Mouse (Mus musculus): ENCODE measurements around the gene Pam16.
A peak's percentile ranks its signal among the peaks of the same experiment; 100 is the strongest.

The Pam16 gene

DNA sequence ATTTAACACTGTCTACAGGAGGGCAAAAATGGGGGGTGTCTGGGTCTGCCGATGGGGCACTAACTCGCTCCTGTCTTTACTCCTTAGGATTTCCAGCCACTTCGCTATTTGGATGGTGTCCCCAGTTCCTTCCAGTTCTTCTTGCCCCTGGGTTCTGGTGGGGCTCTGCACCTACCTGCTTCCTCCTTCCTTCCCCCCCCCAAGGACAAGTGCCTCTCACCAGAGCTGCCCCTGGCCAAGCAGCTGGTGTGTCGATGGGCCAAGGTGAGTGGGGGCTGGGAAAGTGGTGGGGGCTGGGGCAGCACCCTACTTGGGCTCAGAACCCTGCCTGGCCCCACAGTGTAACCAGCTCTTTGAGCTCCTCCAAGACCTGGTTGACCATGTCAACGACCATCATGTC, 13.6 kb downstream of the Pam16 start:
- no peak for DNase-seq (ENCODE audit: low spot score in 2 of 2)

DNA sequence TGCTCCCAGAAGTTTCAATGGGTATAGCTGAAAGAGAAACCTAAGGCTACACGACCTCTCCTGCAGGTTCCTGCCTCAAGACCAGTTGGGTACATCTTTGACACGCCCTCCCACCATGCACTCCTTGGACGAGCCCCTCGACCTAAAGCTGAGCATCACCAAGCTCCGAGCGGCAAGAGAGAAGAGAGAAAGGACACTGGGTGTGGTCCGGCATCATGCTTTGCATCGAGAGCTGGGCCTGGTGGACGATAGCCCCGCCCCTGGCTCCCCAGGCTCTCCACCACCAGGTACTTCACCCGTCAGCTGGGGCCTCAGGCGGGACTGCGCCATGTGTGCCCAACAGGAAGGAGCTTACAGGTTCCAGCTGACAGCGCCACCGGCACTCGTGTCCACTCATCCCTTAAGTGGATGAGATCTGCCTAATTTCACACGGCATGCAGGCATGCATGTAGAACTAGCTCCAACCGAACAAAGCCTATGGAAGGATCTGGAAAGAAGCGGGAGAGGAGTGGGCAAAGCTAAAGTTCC, 16.2 kb downstream of the Pam16 start:
- DNase-seq (ENCODE audit: low spot score in 2 of 2), result no peak

DNA sequence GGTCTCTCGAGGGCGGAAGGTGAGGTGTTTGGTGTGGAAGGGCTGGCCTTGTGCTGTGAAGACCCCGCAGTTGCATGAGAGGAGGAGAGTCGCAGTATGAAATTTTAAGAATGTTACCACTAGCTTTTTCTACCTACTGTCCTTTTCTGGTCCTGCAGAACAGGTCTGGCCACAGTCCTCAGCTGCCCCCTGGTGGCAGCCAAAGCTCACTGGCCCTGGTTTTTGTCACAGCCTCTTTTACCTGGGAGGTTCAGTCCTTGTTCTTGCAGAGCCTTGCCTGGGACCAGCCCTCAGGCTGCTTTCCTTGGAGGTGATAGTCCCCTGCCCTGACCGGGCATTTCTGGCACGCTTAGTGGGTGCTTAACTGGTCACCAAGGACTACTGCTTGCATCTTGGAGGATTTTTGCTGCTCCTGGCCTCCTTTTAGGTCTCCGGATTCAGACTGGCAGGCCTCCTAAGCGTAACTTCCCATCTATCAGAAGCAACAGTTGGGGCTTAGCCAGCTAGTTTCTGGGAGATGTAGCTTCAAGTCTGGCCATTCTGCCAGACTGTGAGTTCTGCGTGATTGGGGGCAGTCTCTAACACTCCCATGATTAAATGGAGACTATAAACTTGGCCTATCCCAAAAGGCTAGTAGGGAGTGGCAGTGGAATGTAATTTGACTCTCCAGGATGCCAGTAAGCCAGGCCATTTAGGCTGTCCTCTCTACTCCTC, 16.8 kb downstream of the Pam16 start:
- peak; percentile 80 to 90 for DNase-seq (ENCODE audit: low spot score in 2 of 2)

DNA sequence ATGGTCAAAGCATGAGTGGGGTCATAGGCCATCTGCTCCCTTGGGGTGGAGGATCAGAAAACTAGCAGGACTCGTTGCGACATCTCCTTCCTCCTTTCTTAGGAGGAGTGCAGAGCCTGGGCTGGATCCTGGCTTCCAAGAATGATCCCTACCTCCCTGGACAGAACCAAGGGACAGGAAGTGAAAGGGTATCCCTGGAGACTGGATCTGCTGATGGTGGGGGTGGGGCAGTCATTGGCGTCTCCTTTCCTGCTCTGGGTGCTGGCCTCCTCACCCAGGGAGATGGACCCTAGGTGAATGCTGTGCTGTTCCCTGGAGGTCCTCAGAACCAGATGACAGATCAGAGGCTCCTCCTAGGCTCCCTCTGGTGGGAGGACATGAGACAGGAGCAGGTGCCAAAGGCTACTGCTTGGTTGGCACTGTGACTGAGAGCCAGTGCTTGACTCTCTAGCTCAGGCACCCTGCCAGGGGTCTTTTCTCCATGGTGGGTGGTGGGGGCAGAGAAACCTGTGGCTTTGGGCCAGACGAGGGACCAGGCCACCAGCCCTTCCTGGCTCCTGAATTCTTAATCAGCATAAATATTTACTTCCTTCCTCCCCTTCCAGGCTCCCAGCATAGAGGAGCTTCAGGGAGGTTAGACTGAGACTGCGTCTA, 18.2 kb downstream of the Pam16 start:
- DNase-seq (ENCODE audit: low spot score in 2 of 2), result peak in 1 of 2 experiments; percentile 41

DNA sequence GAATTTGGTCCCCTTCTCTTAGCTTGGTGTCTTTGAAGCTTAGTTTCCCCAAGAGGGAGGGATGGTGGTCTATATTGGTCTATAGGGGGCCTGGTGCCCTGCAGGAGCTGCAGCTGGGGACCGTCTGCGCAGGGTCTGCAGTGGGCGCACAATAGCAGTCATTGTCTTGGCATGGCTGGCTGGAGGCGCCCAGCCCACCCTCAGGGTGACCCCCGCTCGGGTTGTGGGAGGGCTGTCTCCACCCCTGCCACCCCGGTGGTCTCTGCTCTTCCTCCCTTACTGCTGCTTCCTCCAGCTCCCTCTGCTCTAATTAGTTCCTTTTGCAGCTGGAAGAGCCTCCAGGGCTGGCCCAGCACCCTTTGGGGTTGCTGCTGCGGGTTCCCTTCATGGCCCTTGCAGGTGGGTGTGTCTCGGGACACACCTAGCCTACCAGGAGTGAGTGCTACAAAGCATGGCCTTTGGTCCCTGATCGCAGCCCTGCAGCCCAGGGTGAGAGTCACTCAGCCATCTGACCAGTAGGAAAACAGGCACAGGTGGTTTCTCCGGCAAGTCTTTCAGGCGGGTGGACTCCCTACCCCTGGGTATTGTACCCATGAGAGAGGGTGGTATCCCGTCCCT, 19.2 kb downstream of the Pam16 start:
- no peak for DNase-seq (ENCODE audit: low spot score in 2 of 2)

DNA sequence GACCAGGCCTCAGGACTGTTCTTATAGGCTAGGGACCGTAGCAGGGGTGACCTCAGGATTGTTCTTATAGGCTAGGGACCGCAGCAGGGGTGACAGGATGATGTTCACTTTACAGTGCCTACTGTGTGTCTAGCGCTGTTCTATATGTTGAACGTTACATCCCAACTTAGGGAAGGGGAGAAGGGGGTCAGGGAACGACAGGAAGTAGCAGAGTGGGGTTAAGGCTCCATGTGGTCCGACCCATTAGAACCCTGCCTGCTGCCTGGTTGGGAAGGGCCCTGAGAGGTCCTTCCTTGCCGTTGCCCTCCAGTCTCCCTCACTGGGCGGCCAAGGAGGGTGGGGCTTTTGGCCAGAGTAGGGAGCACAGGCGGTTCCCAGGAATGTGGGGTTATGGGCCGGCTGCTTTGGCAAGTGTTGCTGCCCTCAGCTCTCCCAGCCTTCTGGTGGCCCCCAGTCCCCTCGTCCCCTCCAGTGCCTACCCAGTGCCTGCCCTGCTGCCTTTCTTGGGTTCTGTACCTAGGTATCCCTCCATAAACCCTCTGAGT, 20.4 kb downstream of the Pam16 start:
- no peak for DNase-seq (ENCODE audit: low spot score in 2 of 2)

DNA sequence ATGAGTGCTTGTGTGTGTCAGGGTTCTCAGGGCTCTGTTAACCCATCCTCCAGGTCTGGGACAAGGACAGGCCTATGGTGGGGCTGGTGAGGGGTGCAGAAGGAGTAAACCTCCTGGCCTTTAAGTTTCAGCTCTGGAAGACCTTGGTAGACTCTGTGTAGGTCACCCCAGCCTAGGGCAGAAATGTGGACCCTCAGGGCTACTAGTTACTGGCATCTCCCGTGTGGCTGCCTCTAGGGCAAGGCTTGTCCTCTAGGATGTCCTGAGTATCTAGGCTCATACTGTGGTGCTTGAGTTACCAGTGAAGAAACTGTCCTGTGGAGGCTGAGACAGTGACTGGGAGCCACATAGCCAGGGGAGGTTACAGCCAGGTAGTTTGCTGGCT, 21.3 kb downstream of the Pam16 start:
- DNase-seq (ENCODE audit: low spot score in 2 of 2), result no peak

DNA sequence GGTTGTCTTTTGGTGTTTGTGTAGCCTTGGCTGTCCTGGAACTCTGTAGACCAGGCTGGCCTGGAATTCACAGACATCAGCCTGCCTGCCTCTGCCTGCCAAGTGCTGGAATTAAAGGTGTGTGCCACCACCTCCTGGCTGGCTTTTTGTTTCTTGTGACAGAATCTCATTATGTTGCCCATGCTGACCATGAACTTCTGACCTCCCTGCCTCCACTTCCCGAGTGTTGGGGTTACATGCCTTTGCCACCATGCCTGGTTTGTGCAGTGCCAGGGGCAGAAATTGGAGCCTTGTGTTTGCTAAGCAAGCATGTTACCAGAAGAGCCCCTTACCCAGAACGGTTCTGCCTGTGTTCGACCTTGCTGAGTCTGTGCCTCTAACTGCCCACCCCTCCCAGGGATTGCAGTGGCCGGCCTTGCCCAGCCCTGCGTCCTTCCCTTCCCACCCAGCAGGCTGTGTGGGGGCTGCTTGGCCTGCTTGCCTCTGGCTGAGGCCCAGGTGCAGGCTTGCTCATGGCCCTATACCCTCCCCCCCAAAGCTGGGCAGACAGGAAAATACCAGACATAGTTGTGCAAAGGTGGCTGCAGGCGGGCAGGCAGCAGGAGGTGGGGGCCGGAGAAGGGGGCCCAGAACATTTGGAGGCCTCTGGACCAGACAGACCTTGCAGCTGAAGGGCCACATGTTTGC, 21.9 kb downstream of the Pam16 start:
- no peak for DNase-seq (ENCODE audit: low spot score in 2 of 2)

DNA sequence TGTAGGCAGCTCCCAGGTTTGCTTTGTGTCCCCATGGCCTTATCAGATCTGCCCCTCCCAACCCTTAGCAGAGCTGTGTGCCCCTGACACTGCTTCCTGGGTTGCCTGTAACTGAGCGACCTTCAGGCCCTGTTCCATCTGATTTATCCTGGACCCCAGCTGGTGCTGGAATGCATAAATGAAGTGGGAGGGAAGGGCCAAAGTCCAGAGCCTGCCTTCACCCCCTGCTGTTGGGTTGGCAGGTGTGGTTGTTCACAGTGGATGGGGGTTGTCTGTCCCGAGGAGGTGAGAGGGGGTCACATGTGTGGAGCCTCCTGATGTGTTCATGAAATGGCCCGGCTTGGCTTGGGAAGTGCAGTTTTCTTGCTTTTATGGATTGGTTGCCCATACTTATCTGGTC, 22.6 kb downstream of the Pam16 start:
- DNase-seq (ENCODE audit: low spot score in 2 of 2), result no peak

DNA sequence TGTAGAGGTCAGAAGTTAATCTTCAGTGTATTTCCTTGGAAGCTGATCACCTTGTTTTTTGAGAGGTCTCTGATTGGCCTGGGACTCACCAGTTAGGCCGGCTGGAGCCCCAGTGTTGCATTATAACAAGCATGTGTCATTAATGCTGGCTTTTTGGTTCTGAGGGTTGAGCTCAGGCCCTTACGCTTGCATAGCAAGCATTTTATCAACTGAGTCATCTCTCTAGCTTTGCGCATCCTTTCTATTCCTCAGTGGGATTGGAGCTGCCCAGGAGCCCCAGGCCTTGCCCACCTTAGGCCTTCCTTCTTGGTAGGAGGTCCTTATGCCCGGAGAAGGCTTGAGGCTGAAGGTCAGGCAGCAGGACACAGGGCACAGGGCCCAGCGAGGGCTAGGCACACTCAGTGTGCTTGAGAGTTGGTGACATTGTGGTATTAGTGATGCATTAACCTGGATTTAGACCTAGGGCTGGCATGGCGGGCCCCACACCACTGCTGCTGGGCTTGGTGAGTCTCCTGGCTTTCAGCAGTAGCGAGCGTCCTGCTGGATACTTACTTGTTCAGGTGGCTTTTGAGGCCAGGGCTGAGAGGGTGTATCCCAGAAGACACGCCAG, 24.0 kb downstream of the Pam16 start:
- DNase-seq (ENCODE audit: low spot score in 2 of 2), result no peak

DNA sequence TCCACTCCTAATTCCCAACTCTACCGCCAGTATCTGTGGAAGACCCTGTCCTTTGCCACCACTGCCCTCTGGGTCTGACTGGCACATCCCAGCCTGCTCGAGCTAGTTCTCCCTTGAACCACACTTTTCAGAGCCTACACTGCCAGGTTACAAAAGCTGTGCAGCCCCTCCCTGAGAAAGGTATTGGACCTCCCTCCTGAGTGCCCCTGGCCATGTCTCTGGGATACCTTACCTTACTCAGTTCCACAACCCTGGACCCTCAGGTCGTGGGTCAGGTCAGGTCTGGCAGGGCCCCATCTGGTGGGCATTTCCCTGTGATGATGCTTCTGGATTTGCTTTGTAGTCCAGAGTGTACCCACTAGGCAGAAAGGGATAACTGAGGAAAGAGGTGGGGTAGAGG, 25.2 kb downstream of the Pam16 start:
- DNase-seq (ENCODE audit: low spot score in 2 of 2), result no peak

DNA sequence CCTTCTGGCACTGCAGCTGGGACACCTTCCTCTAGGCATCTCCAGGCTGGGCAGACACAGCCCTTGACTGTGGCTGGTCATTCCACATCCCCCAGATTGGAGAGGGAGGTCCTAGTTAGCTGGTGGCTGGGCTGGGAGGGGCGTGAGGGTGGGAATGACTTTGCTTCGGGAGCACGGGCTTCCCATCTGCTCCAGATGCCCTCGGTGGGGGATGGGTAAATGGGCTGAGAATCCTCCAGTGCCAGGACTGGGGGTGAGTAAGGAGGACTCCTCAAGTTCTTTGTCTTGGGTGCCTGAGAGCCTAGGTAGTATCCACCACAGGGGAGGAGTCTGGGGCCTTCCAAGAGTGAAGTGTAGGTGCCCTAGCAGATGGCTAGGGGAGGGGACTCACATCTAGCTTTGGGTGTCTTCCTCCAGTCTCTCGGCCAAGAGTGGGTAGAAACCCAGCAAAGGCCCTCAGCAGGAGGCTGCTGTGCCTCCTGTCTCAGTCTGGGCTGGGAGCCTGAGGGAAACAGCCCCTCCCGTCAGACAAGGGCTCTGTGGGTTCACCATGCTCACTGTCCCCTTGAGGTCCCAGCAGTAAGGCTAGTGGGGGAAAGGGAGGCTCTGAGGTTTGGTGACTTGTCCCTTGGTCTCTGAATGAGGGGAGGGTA, 25.8 kb downstream of the Pam16 start:
- DNase-seq (ENCODE audit: low spot score in 2 of 2), result no peak

DNA sequence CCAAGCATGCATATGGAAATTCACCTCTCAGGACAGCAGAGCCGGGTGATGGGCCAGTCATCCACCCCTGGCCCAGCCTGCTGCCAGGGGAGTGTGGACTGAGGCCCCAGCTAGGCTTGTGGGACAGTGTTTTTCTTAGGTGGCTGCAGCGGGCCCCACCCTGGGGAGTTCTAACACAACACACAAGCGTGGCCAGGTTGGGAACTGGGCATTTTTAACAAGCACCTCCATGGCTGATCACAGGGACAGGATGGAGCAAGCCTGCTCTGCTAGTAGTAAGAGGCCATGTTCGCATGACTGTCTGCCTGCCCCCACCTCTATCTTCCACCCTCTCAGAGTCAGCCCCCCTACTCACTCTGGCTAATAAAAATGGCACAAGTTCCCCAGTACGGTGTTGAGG, 26.7 kb downstream of the Pam16 start:
- DNase-seq (ENCODE audit: low spot score in 2 of 2), result no peak

DNA sequence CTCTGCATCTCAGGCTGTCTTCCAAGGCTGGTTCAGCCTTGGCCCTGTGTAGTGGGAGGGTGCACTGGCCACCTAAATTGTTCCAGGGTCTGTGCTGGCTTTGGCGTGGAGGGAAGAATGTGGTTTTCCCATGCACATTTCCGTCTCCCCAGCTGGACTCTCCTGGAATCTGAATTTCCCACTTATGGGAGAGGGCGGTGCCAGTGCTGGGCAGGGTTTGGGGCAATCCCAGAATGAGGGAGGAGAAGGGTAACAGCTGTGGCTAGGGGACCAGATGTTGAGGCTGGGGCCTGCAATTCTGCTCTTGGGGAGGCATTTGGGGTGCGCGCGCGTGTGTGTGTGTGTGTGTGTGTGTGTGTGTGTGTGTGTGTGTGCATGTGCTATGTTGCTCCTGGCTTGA, 27.5 kb downstream of the Pam16 start:
- DNase-seq (ENCODE audit: low spot score in 2 of 2), result no peak

DNA sequence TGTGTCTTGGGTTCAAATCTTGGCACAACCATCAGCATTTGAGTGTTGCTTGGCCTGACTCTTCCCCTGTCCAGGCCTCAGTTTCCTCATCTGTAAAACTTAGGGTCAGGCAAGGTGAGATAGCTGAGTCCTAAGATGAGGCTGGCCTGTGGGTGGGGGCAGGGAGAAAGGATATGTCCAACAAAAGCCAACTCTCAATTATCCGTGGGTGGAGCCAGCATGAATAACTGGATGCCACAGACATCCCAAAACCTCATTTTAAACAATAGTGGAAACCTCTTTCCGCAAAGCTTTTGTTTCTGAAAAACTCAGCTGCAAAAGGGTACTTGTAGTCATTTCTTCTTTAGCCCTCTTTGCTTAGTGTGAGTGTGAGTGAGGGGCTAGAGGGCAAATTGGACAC, 28.0 kb downstream of the Pam16 start:
- DNase-seq (ENCODE audit: low spot score in 2 of 2), result no peak

DNA sequence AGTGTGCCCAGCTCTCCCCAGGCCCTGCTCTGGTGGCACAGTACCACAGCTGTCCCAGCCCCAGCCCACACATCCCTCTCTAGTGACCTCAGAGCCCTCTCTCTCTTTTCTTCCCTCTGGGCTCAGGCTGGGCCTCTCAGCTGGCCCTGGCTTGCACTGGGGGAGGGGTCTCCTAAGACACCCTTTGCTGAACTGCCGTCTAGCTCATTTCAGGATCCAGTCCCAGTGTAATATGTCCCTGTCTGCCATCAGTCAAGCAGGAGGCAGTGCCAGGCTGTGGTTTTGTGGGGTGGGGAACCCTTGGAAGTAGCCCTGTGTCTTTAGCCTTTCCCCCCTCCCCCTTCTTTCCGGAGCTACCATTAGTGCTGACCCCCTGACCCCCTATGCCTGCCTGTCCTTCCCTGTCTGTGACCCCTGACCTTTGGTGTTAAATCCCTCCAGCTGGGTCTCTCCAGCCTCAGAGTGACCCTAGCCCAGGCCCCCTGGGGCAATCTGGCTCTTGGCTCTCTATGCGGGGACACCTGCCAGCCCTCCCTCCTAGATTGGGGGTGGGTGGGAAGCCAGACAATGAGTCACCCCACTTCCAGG, 28.6 kb downstream of the Pam16 start:
- DNase-seq (ENCODE audit: low spot score in 2 of 2), result no peak

DNA sequence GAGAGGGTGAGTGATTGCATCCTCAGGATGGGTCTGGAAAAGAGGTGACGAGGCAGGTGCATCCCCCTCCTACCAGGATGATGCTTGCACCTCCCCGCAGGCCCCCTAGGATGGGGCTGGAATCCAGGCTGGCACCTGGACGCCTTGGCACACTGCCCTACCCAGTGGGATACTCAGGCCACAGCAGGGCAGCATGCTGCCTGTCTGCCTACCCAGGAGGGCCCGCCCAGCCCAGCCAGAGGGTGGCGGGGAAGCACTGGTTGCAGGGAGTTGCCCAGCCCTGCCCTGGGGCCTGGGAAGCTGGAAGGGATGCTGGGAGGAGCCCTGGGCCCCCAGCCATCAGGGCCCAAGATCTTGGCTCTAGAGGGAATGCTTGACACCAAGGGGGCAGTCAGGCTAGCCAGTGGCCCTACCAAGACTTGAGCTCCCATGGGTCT, 29.2 kb downstream of the Pam16 start:
- DNase-seq (ENCODE audit: low spot score in 2 of 2), result no peak

DNA sequence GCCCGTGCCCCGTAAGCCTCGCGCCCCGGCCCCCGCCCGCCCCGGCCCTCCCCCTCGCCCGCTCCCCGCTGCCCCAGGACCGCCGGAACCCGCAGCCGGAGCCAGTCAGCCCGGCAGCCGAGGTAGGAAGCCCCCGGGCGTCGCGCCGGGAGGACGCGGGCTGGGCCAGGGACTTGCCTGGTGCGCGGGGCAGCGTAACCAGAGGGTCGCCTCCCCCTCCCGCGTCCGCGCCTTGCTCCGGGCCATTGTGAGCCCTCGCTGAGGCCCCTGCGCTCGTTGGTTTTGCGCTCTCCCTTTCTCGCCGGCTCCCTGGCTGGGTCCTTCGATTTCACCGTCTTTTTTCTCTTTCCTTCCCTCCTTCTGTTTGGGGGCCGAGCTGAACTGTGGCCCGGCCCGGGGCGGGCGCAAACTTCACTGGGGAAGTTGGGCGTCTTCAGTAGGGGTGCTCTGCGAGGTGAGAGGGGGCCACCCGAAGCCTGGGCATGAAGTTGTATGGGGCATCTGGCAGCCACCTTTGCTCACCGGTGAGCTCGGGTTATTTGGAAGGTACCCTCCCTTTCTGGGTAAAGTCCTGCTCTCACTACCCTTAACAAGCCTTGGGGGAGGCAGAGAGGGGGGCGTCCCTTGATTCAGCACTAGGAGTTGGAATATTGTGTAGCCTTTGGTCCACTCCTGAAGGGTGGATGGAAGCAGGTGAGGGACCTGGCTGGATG, 29.8 kb downstream of the Pam16 start:
- no peak for DNase-seq (ENCODE audit: low spot score in 2 of 2)

DNA sequence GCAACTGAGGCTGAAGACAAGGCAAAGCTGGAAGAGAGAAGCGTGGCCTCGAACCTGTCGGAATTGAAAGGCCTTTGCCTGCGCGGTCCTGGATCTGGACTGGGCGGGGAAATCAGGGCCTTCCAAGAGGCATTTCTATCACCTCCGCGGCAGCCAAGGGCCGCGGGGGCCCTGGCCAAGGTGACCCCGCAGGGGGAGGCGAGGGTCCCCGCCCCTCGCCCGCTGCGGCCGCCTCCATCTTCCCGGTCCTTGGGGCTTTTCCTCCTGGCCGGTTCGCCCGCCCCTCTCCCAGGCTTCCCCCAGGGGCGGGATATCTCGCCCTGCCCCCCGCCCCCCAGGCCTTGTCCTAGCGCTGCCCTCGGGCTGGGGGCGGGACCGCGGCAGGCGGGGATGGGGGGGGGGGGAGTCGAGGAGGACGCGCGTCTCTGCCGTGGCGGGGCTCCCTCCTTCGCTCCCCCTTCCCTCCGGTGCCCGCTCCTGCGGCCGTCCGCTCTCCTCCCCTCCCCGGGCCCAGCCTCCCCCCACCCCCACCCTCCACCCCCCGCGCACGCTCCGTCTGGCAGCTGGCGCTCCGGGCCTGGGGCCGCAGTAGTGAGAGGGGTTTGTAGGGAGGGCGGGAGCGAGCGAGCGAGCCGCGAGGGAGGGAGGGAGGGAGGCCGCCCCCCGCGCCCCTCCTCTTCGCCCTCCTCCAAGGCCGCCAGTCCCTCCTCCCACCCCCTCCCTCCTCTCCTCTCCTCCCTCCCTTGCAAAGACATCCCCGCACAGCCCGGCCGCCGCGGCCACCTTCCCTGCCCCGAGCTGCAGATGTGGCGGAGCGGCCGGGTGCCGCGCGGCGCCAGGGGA, 30.6 kb downstream of the Pam16 start, which contains the start of gene Glis2:
TSS of gene Glis2 (plus strand) at position 743 of the 843 bp plus-strand sequence.
- no peak for DNase-seq (ENCODE audit: low spot score in 2 of 2)
